ENCODE assay signal across 28 mouse cellular contexts in the genomic region with DNA sequence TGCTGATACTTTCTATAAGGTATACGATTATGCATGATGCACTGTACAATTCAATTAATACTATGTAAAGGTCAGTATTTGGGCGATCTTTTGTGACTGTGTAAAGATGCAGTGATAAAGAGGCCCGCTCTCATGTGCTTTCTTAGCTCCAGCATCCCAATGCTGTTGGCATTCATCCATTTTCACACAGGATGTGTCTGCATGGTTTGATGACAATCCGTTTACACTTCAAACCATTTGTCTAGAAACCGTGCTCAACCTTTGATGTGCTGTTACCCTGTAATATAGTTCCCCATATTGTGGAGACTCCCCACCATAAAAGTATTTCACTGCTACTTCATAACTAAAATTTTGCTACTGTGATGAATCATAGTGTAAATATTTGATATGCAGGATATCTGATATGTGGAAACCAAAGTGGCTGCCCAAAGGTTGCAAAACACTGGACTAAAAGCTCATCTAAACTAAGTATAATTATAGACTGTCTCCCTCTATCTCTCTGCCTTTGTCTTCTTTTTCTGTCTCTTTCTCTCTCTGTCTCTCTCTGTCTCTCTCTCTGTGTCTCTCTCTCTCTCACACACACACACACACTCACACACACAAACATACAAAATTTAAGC.
DNase-seq lines count a peak whose midpoint lies in the region; ATAC-seq and TF ChIP-seq lines count a peak whose summit lies in the region.
"Had no signal": no experiment of that assay in that cellular context is flagged by ENCODE, and none has a peak within 500 bp of the region (broad histone marks: within the 10 kb centered on the region; RNA-seq: fewer than 3 reads in every experiment).

No protein-coding gene starts in this region.

- no peaks in the 10 kb centered on the region for H3K9me3 ChIP-seq in heart, embryonic 11.5 days (replicated peaks; ENCODE audit: control insufficient read depth, low read length)
- H3K9me3 ChIP-seq: embryonic facial prominence, embryonic 12.5 days; heart, embryonic 13.5 days; limb, embryonic 12.5 days; liver, embryonic 12.5 days; midbrain, embryonic 10.5 days; midbrain, embryonic 15.5 days; stomach, embryonic 15.5 days had no signal

- TF ChIP-seq CTCF in C2C12 (IDR thresholded peaks at IDR 0.05; ENCODE audit: control insufficient read depth, insufficient read depth, insufficient read length), result no peak
- no peak for TF ChIP-seq CTCF in embryonic fibroblast, embryonic 13.5 days (IDR thresholded peaks at IDR 0.05; ENCODE audit: borderline replicate concordance, insufficient read depth, low read length)

- H3K4me2 ChIP-seq in heart, embryonic 11.5 days, result no peak overlapping the region
- H3K4me2 ChIP-seq: embryonic facial prominence, embryonic 12.5 days; heart, embryonic 13.5 days; hindbrain, embryonic 14.5 days; limb, embryonic 12.5 days; liver, embryonic 12.5 days; midbrain, embryonic 15.5 days; stomach, embryonic 15.5 days had no signal

- H3K4me3 ChIP-seq in heart, embryonic 11.5 days (ENCODE audit: low read depth, low read length), result no peak overlapping the region
- no peak overlapping the region for H3K4me3 ChIP-seq in C2C12 (ENCODE audit: insufficient read depth, poor library complexity, severe bottlenecking)
- H3K4me3 ChIP-seq in embryonic fibroblast, embryonic 13.5 days (ENCODE audit: insufficient read depth, low read length), result no peak overlapping the region
- H3K4me3 ChIP-seq: embryonic facial prominence, embryonic 12.5 days; heart, adult 2 months; heart, embryonic 13.5 days; layer of hippocampus, adult 2 months; left cerebral cortex, adult 2 months; limb, embryonic 12.5 days; liver, embryonic 12.5 days; midbrain, embryonic 10.5 days; midbrain, embryonic 15.5 days; stomach, embryonic 15.5 days had no signal

- H3K27me3 ChIP-seq in heart, embryonic 11.5 days (ENCODE audit: control insufficient read depth, insufficient read depth, low read length), result no peaks in the 10 kb centered on the region
- H3K27me3 ChIP-seq in C2C12 (ENCODE audit: control insufficient read depth, insufficient read depth, insufficient read length), result no peaks in the 10 kb centered on the region
- H3K27me3 ChIP-seq: embryonic facial prominence, embryonic 12.5 days; heart, embryonic 13.5 days; limb, embryonic 12.5 days; liver, embryonic 12.5 days; midbrain, embryonic 15.5 days; stomach, embryonic 15.5 days had no signal

- no peak overlapping the region for H3K27ac ChIP-seq in heart, embryonic 11.5 days (ENCODE audit: low read depth, low read length)
- H3K27ac ChIP-seq in embryonic fibroblast, embryonic 13.5 days (ENCODE audit: insufficient read depth, low read length), result peak overlapping the region; percentile 65
- H3K27ac ChIP-seq: embryonic facial prominence, embryonic 12.5 days; heart, adult 2 months; heart, embryonic 13.5 days; hindbrain, embryonic 14.5 days; layer of hippocampus, adult 2 months; left cerebral cortex, adult 2 months; limb, embryonic 12.5 days; liver, embryonic 12.5 days; midbrain, embryonic 10.5 days; midbrain, embryonic 15.5 days; stomach, embryonic 15.5 days had no signal

- peak; percentile 23 for DNase-seq in heart, adult 11 months
- DNase-seq in 3T3-L1 (ENCODE audit: low read depth, low spot score), result peak; percentile 56
- no peak for DNase-seq in cerebellum, postnatal 36 days
- DNase-seq: adrenal gland, postnatal 36 days; cerebellum, adult 9-10 months; embryo, embryonic 11 days; gastrocnemius, postnatal 14 days; heart, adult 2 months; heart, postnatal 10 days; kidney, adult 18-20 months; kidney, postnatal 36 days; liver, postnatal 0 days; lung, postnatal 14 days; right cerebral cortex, postnatal 25 days had no signal

- WGBS in heart, embryonic 11.5 days (ENCODE audit: insufficient replicate concordance), result 68% methylated on average over 5 of the region's 5 CpGs

- H3ac ChIP-seq in C2C12 (ENCODE audit: control insufficient read depth, insufficient read length, low read depth), result no peak overlapping the region

- H3K9ac ChIP-seq in heart, embryonic 11.5 days (ENCODE audit: low read depth, low read length), result no peak overlapping the region
- H3K9ac ChIP-seq: embryonic facial prominence, embryonic 12.5 days; heart, embryonic 13.5 days; hindbrain, embryonic 14.5 days; limb, embryonic 12.5 days; liver, embryonic 12.5 days; liver, postnatal 0 days; midbrain, embryonic 15.5 days; stomach, embryonic 15.5 days had no signal

- no peaks in the 10 kb centered on the region for H3K79me3 ChIP-seq in C2C12 (ENCODE audit: low read depth)

- ATAC-seq in heart, embryonic 11.5 days (replicated peaks; ENCODE audit: insufficient number of reproducible peaks, low FRiP score, low TSS enrichment), result no peak
- ATAC-seq: liver, embryonic 12.5 days; liver, postnatal 0 days; midbrain, embryonic 15.5 days had no signal

- TF ChIP-seq POLR2A in embryonic fibroblast, embryonic 13.5 days (IDR thresholded peaks at IDR 0.05; ENCODE audit: low read depth, low read length), result no peak

- H3K79me2 ChIP-seq in C2C12 (ENCODE audit: control insufficient read depth, insufficient read depth), result peaks cover 15% of the 10 kb centered on the region

- H3K36me3 ChIP-seq in heart, embryonic 11.5 days (ENCODE audit: control insufficient read depth, insufficient read depth, low read length), result no peaks in the 10 kb centered on the region
- no peaks in the 10 kb centered on the region for H3K36me3 ChIP-seq in C2C12 (ENCODE audit: control insufficient read depth, insufficient read depth)
- H3K36me3 ChIP-seq: embryonic facial prominence, embryonic 12.5 days; G1E; heart, embryonic 13.5 days; limb, embryonic 12.5 days; liver, embryonic 12.5 days; midbrain, embryonic 10.5 days; midbrain, embryonic 15.5 days; stomach, embryonic 15.5 days had no signal

- no peaks in the 10 kb centered on the region for H3K4me1 ChIP-seq in heart, embryonic 11.5 days (ENCODE audit: control insufficient read depth, insufficient read depth, low read length)
- 0 out of 2 replicates have a peak, but pooled peaks cover 2% of the 10 kb centered on the region for H3K4me1 ChIP-seq in embryonic fibroblast, embryonic 13.5 days (ENCODE audit: control insufficient read depth, insufficient read depth, low read length)
- H3K4me1 ChIP-seq: heart, embryonic 13.5 days; liver, embryonic 12.5 days; stomach, embryonic 15.5 days had no signal

TF ChIP-seq in C2C12, 6 proteins besides CTCF, POLR2A, EP300 and RAD21:
- TF ChIP-seq MYOG (IDR thresholded peaks at IDR 0.05; ENCODE audit: control insufficient read depth, extremely low read depth, insufficient read length) (no peak), CEBPB (IDR thresholded peaks at IDR 0.05; ENCODE audit: low read depth) (peak; percentile 94)
TF ChIP-seq in C2C12: peak in this region for 1.

Comparison
In these comparisons a context has a peak if more than half of its experiments do, and no peak if none do; other contexts are left out.
1. DNase-seq: peak in heart, adult 11 months (single experiment) and 3T3-L1 (single experiment); none in cerebellum, postnatal 36 days (0 of 2).